Mouse (Mus musculus): ENCODE data around the gene Cux2. TPM values are rescaled to one million over a fixed set of nuclear protein-coding genes. Genes with fewer than 3 reads are reported as not detected.
A peak's percentile ranks its signal among the peaks of the same experiment; 100 is the strongest.

Gene Cux2
- total and polyA plus RNA-seq, 3 experiments: 0.17 TPM; not detected in 2

GRCm38 (mm10) chr5:121838341-121839127 is 211.4 kb downstream of the Cux2 start:
- peak overlapping the region; percentile 78 for H3K27ac ChIP-seq (ENCODE audit: insufficient read depth, low read depth)
- no peaks in the 10 kb centered on the region for H3K36me3 ChIP-seq (replicated peaks in 1 of 2; ENCODE audit: control insufficient read depth in 1 of 2, insufficient read depth in 1 of 2, low read length in 1 of 2)
- peak overlapping the region; percentile 92 for H3K9ac ChIP-seq (ENCODE audit: insufficient read depth, low read depth)
- H3K4me2 ChIP-seq (ENCODE audit: insufficient read depth, low read depth, poor library complexity, severe bottlenecking): peak overlapping the region; percentile 82
- peaks cover 8% of the 10 kb centered on the region for H3K9me3 ChIP-seq (replicated peaks; ENCODE audit: low read length)
- in situ Hi-C loops (cut with MboI; ENCODE audit: low pct_ligation_motif_present, low pct_unique_long_range_greater_than_20kb, low sequenced_read_pairs) (no loop called here), dilution Hi-C loops (cut with MboI; ENCODE audit: extremely low pct_ligation_motif_present, extremely low pct_unique_long_range_greater_than_20kb, low sequenced_read_pairs) (no loop called here)
- peak overlapping the region; percentile 37 to 53 (median 51) for H3K4me3 ChIP-seq (replicated peaks in 1 of 3; ENCODE audit: low read depth in 2 of 3, low read length in 2 of 3, poor library complexity in 1 of 3)
- H3K79me2 ChIP-seq (replicated peaks; ENCODE audit: control insufficient read depth, extremely low read depth, insufficient read depth, poor library complexity, severe bottlenecking): peaks cover 21% of the 10 kb centered on the region
- peaks cover 9 to 29% of the 10 kb centered on the region in 2 experiments for H3K4me1 ChIP-seq (ENCODE audit: control insufficient read depth in 1 of 2, insufficient read depth in 2 of 2)
- peaks cover 4% of the 10 kb centered on the region for H3K27me3 ChIP-seq (replicated peaks)
- TF ChIP-seq TBP (conservative IDR thresholded peaks at IDR 0.05; ENCODE audit: low read depth, low read length): 0 out of 2 replicates have a peak, but pooled peaks have one; percentile 55
- TF ChIP-seq MAFK (IDR thresholded peaks at IDR 0.05; ENCODE audit: insufficient replicate concordance, low read length): peak; percentile 86
- peak; percentile 86 for TF ChIP-seq TCF12 (IDR thresholded peaks at IDR 0.05; ENCODE audit: low read depth, low read length)
- TF ChIP-seq CTCF (conservative IDR thresholded peaks at IDR 0.05 in 1 of 2, IDR thresholded peaks at IDR 0.05 in 1 of 2; ENCODE audit: low read depth in 2 of 2, low read length in 2 of 2): no peak
- 0 out of 2 replicates have a peak, but pooled peaks have one; percentile 57 for TF ChIP-seq KAT2A (IDR thresholded peaks at IDR 0.05; ENCODE audit: insufficient replicate concordance, low read length)
- 0 out of 2 replicates have a peak, but pooled peaks have one; percentile 28 for TF ChIP-seq CHD1 (IDR thresholded peaks at IDR 0.05; ENCODE audit: low read depth, low read length)
- TF ChIP-seq ZNF384 (IDR thresholded peaks at IDR 0.05; ENCODE audit: low read depth, low read length): no peak
- TF ChIP-seq ZKSCAN1 (IDR thresholded peaks at IDR 0.05; ENCODE audit: borderline replicate concordance, low read depth, low read length): no peak
- TF ChIP-seq POLR2A (IDR thresholded peaks at IDR 0.05; ENCODE audit: low read depth, low read length): peak; percentile 58
- TF ChIP-seq NELFE (IDR thresholded peaks at IDR 0.05; ENCODE audit: low read depth, low read length): no peak
- peak; percentile 61 for TF ChIP-seq ELF1 (IDR thresholded peaks at IDR 0.05; ENCODE audit: low read depth, low read length)
- peak; percentile 43 for TF ChIP-seq MAX (IDR thresholded peaks at IDR 0.05; ENCODE audit: low read length)
- peak; percentile 57; the same call in 1 of the 2 replicates for TF ChIP-seq MYC (IDR thresholded peaks at IDR 0.05; ENCODE audit: low read depth, low read length)
- peak; percentile 62 for TF ChIP-seq CHD2 (IDR thresholded peaks at IDR 0.05; ENCODE audit: low read length)
- no peak for TF ChIP-seq ZC3H11A (IDR thresholded peaks at IDR 0.05; ENCODE audit: low read depth, low read length)
- peak; percentile 86 for TF ChIP-seq MEF2A (IDR thresholded peaks at IDR 0.05; ENCODE audit: borderline replicate concordance, low read depth, low read length)
- peak; percentile 80; the same call in 1 of the 2 replicates for TF ChIP-seq SIN3A (IDR thresholded peaks at IDR 0.05; ENCODE audit: low read length)
- peak; percentile 76 for TF ChIP-seq JUND (conservative IDR thresholded peaks at IDR 0.05; ENCODE audit: low read depth, low read length)
- no peak for TF ChIP-seq GABPA (IDR thresholded peaks at IDR 0.05; ENCODE audit: insufficient replicate concordance, low read depth, low read length)
- no peak for TF ChIP-seq PAX5 (IDR thresholded peaks at IDR 0.05; ENCODE audit: low read length)
- TF ChIP-seq JUN (IDR thresholded peaks at IDR 0.05; ENCODE audit: insufficient read depth, low read depth, low read length): peak; percentile 57; the same call in 1 of the 2 replicates
- peak; percentile 5; the same call in 1 of the 2 replicates for TF ChIP-seq SMC3 (IDR thresholded peaks at IDR 0.05; ENCODE audit: low read depth, low read length)
- no peak for TF ChIP-seq RAD21 (IDR thresholded peaks at IDR 0.05; ENCODE audit: low read depth, low read length)
- peak; percentile 86 for TF ChIP-seq ETS1 (conservative IDR thresholded peaks at IDR 0.05; ENCODE audit: low read depth, low read length)
- TF ChIP-seq USF2 (conservative IDR thresholded peaks at IDR 0.05; ENCODE audit: low read depth, low read length): no peak
- peak; percentile 97 for TF ChIP-seq IRF4 (IDR thresholded peaks at IDR 0.05; ENCODE audit: low read depth, low read length)
- peak; percentile 92 for TF ChIP-seq EP300 (IDR thresholded peaks at IDR 0.05; ENCODE audit: low read length)
- peak; percentile 76 for TF ChIP-seq MAZ (IDR thresholded peaks at IDR 0.05; ENCODE audit: low read depth, low read length)
- TF ChIP-seq E2F4 (IDR thresholded peaks at IDR 0.05; ENCODE audit: insufficient replicate concordance, low read depth, low read length): no peak
- no peak; the same call in 1 of the 2 replicates for TF ChIP-seq MXI1 (IDR thresholded peaks at IDR 0.05; ENCODE audit: low read depth, low read length)
- peak; percentile 84 for TF ChIP-seq BHLHE40 (IDR thresholded peaks at IDR 0.05; ENCODE audit: low read depth, low read length)
- TF ChIP-seq UBTF (IDR thresholded peaks at IDR 0.05; ENCODE audit: low read depth, low read length): peak; percentile 97
- peak; percentile 42; the same call in 1 of the 2 replicates for TF ChIP-seq HCFC1 (IDR thresholded peaks at IDR 0.05; ENCODE audit: low read depth, low read length)
- TF ChIP-seq POLR2AphosphoS2 (IDR thresholded peaks at IDR 0.05; ENCODE audit: low read depth, low read length): no peak
- TF ChIP-seq USF1 (IDR thresholded peaks at IDR 0.05; ENCODE audit: low read depth, low read length): no peak
- TF ChIP-seq NRF1 (IDR thresholded peaks at IDR 0.05; ENCODE audit: low read depth, low read length): peak; percentile 38; the same call in 1 of the 2 replicates
- TF ChIP-seq ZMIZ1 (IDR thresholded peaks at IDR 0.05; ENCODE audit: low read depth, low read length): no peak
- TF ChIP-seq RCOR1 (conservative IDR thresholded peaks at IDR 0.05; ENCODE audit: low read depth, low read length): peak; percentile 93; the same call in 1 of the 2 replicates
- DNase-seq (ENCODE audit: extremely low read depth): peak; percentile 83
